Mouse (Mus musculus): ENCODE data around the gene Cops7a. TPM values are rescaled to one million over a fixed set of nuclear protein-coding genes. Genes with fewer than 3 reads are reported as not detected.

Cops7a gene
- polyA plus RNA-seq, 1 experiment from 2014 or later, result 150 TPM

GRCm38 (mm10) chr6:124918331-124918690, 47.0 kb downstream of the Cops7a start:
- no peak for ATAC-seq (ENCODE audit: insufficient number of reproducible peaks, low FRiP score, low TSS enrichment, low read depth)
- peaks cover 18% of the 10 kb centered on the region for H3K36me3 ChIP-seq
- H3K4me2 ChIP-seq (replicated peaks), result peak overlapping the region; percentile 89
- H3K4me1 ChIP-seq, result peaks cover 62% of the 10 kb centered on the region
- WGBS, result 11% methylated on average over 7 of the region's 7 CpGs
- H3K9ac ChIP-seq, result peak overlapping the region; percentile 100
- H3K4me3 ChIP-seq (replicated peaks), result peak overlapping the region; percentile 89
- peak overlapping the region; percentile 100 for H3K27ac ChIP-seq (replicated peaks)
- H3K9me3 ChIP-seq (replicated peaks), result no peaks in the 10 kb centered on the region
- no peaks in the 10 kb centered on the region for H3K27me3 ChIP-seq

DNA sequence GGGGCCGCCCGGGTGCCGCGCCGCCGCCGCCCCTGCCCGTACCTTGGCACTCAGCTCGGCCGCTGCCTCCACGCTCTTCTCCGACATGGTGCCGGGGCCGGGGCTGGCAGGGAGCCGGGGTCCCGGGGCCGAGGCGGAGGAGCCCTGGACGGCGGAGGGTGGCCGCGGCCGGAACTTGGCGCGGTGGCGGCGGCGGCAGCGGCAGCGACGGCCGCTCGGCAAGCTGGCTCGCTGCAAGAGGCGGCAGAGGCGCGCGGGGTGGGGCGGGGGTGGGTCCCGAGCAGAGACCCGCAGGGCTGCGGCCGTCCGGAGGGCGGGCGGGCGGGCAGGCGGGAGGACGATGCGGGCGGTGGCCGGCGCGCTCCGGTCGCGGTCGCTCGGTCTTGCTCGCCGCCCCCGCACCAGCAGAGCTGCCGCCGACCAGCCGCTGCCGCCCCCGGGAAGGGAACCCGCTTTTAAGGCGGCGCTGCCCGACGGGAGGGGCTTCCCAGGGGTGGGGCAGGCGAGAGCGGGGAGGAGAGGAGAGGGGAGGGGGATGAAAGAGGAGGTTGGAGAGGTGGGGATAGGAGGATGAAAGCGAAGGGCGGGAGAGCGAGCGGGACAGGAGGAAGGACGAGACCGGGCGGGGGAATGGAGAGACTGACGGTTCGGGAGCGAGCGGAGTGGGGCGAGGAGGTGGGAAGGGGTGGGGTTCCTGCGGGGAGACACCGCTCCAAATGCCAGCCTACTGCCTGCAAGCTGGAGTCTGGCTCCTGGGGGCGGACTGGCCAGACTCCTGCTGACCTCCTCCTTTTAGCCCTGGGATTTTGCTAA, 47.6 kb downstream of the Cops7a start:
- peak overlapping the region; percentile 89 for H3K4me2 ChIP-seq (replicated peaks)
- peak overlapping the region; percentile 100 for H3K27ac ChIP-seq (replicated peaks)
- no peaks in the 10 kb centered on the region for H3K9me3 ChIP-seq (replicated peaks)
- no peaks in the 10 kb centered on the region for H3K27me3 ChIP-seq
- H3K9ac ChIP-seq, result peak overlapping the region; percentile 100
- peaks cover 24% of the 10 kb centered on the region for H3K36me3 ChIP-seq
- peaks cover 65% of the 10 kb centered on the region for H3K4me1 ChIP-seq
- H3K4me3 ChIP-seq (replicated peaks), result peak overlapping the region; percentile 89
- WGBS, result under 1% methylated on average over 65 of the region's 89 CpGs
- ATAC-seq (ENCODE audit: insufficient number of reproducible peaks, low FRiP score, low TSS enrichment, low read depth), result peak; percentile 84

DNA sequence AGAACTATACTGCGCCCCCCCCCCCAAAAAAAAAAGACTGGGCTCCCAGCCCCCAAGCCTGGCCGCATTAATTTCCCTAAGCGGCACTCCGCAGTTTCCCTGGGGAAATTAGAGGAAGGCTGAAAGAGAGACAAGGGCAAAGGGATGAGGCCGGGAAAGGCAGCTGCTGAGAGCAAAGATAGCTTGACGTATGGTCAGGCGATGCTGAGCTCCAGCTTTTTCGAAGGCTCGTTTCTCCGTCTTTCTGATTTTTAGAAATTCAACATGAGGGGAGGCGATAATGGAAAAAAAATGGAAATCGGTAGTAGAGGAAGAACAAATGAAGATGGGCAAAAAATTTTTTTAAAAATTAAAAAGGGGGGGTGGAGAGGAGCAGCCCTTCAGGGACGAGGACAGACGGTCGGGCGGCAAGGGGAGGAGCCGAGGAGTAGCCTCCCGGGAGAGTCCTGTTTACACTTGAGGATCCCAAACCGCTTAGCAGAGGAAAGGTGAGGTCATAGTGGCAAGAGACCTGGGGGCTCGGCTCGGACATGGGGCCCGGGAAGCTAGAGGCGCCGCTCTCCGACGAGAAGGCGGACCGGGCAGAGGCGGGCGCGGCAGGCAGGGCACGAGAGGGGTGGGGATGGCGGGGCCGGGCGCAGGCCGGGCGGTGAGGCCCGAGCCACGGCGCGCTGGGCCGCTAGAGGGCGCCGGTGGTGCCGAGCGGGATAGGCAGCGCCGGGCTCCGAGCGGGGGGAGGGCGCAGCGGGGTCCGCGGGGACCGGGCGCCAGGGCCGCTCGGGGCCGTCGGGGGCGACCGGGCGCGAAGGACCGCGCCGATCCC, 48.4 kb downstream of the Cops7a start:
- peak; percentile 74 for ATAC-seq (ENCODE audit: insufficient number of reproducible peaks, low FRiP score, low TSS enrichment, low read depth)
- peak overlapping the region; percentile 89 for H3K4me2 ChIP-seq (replicated peaks)
- H3K4me3 ChIP-seq (replicated peaks), result peak overlapping the region; percentile 89
- peaks cover 67% of the 10 kb centered on the region for H3K4me1 ChIP-seq
- H3K27ac ChIP-seq (replicated peaks), result peak overlapping the region; percentile 100
- H3K27me3 ChIP-seq, result no peaks in the 10 kb centered on the region
- peaks cover 25% of the 10 kb centered on the region for H3K36me3 ChIP-seq
- H3K9me3 ChIP-seq (replicated peaks), result no peaks in the 10 kb centered on the region
- WGBS, result under 1% methylated on average over 65 of the region's 67 CpGs
- H3K9ac ChIP-seq, result peak overlapping the region; percentile 100

- H3K4me3 ChIP-seq (replicated peaks), result peak overlapping the region; percentile 89
- H3K9me3 ChIP-seq (replicated peaks), result no peaks in the 10 kb centered on the region
- H3K4me2 ChIP-seq (replicated peaks), result peak overlapping the region; percentile 89
- no peaks in the 10 kb centered on the region for H3K27me3 ChIP-seq
- no peak for ATAC-seq (ENCODE audit: insufficient number of reproducible peaks, low FRiP score, low TSS enrichment, low read depth)
- H3K27ac ChIP-seq (replicated peaks), result peak overlapping the region; percentile 100
- WGBS, result 1% methylated on average over 12 of the region's 12 CpGs
- H3K9ac ChIP-seq, result peak overlapping the region; percentile 100
- peaks cover 65% of the 10 kb centered on the region for H3K4me1 ChIP-seq
- H3K36me3 ChIP-seq, result peaks cover 25% of the 10 kb centered on the region
Measured at GRCm38 (mm10) chr6:124915942-124916694, 49.2 kb downstream of the Cops7a start.

DNA sequence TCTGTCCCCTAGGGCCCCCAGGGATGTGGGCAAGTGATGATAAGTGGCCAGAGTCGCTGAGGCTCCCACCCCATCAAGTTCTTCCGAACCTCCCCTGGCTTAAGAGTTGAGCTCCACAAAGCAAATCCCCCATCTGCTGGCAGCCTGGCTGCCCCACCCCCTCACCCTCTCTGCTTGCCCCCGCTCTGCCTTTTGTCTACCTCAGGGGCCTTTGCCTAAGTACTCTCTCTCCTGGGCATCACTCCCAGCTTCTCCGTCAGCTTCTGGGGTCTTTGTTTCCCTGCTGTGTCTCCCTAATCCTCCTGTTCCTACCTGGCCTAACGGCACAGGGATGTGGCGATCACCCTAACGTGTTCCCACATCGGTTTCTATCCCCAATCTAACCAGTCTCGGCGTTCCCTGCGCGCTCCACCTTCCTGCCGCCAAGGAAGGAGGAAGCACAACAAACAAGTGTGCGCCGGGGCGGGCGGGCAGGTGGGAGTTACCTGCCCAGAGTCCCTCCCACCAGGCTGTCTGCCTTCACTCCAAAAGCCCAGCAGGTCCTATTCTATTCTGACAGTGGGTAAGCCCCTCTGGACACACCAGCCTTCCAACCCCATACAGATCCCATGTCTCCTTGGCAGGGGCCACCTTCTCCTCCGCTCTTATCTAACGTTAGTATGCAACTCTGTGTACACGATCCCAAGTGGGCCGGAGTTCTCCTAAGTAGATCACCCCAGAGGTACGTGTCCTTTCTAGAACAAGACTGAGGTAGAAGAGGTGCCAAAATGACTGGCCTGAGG, 50.0 kb downstream of the Cops7a start:
- no peak for ATAC-seq (ENCODE audit: insufficient number of reproducible peaks, low FRiP score, low TSS enrichment, low read depth)
- Histone ChIP-seq H3K27ac (replicated peaks) (peak overlapping the region; percentile 100; the same call in 1 of the 2 replicates), H3K4me1 (peaks cover 63% of the 10 kb centered on the region)

GRCm38 (mm10) chr6:124914511-124914910, 50.8 kb downstream of the Cops7a start:
- Histone ChIP-seq H3K36me3 (peaks cover 25% of the 10 kb centered on the region), H3K9ac (no peak overlapping the region), H3K9me3 (replicated peaks) (no peaks in the 10 kb centered on the region), H3K4me3 (replicated peaks) (no peak overlapping the region), H3K27me3 (peaks cover 10% of the 10 kb centered on the region; the same call in 1 of the 2 replicates), H3K4me1 (peaks cover 68% of the 10 kb centered on the region), H3K27ac (replicated peaks) (no peak overlapping the region; the same call in 1 of the 2 replicates), H3K4me2 (replicated peaks) (no peak overlapping the region; the same call in 1 of the 2 replicates)
- WGBS, result 79% methylated on average over 7 of the region's 7 CpGs
- no peak for ATAC-seq (ENCODE audit: insufficient number of reproducible peaks, low FRiP score, low TSS enrichment, low read depth)

More for the DNA sequence above, 50.0 kb downstream of the Cops7a start:
- H3K36me3 ChIP-seq, result peaks cover 25% of the 10 kb centered on the region
- peak overlapping the region; percentile 89 for H3K4me2 ChIP-seq (replicated peaks)
- H3K9me3 ChIP-seq (replicated peaks), result no peaks in the 10 kb centered on the region
- peak overlapping the region; percentile 89 for H3K4me3 ChIP-seq (replicated peaks)
- peak overlapping the region; percentile 100 for H3K9ac ChIP-seq
- peaks cover 1% of the 10 kb centered on the region; the same call in 1 of the 2 replicates for H3K27me3 ChIP-seq
- 16% methylated on average over 22 of the region's 22 CpGs for WGBS

DNA sequence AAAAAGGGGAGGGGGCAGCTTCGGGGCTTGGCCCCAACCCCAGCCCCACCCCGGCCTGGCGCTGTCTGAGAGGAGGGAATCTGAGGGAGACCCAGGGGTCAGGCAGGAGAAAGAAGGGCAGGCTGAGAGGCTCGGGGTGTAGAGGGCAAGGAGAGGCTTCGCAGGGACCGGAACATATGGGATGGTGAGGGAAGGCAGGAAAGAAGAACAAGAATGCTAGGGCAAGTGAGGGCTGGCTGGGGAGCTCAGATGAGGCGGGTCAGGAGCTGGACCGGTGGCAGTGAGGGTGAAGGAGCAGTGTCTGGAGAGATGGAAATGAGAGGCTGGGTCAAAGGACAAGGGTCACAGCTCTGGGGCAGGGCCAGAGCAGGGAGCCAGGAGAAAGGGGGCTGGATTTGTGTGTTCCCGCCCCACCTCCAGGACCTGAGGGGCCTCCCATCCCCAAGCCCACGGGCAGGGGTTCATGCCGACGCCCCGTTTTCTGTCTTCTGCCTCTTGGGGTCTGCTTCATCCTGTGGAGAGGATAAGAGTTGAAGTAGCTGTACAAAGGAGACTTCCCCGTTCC, 51.5 kb downstream of the Cops7a start:
- Histone ChIP-seq H3K4me2 (replicated peaks) (no peak overlapping the region), H3K9ac (no peak overlapping the region), H3K9me3 (replicated peaks) (no peaks in the 10 kb centered on the region), H3K4me1 (peaks cover 62% of the 10 kb centered on the region), H3K4me3 (replicated peaks) (no peak overlapping the region), H3K36me3 (peaks cover 25% of the 10 kb centered on the region), H3K27me3 (peaks cover 10% of the 10 kb centered on the region; the same call in 1 of the 2 replicates), H3K27ac (replicated peaks) (peak overlapping the region; percentile 40)
- no peak for ATAC-seq (ENCODE audit: insufficient number of reproducible peaks, low FRiP score, low TSS enrichment, low read depth)
- WGBS, result 53% methylated on average over 14 of the region's 14 CpGs

DNA sequence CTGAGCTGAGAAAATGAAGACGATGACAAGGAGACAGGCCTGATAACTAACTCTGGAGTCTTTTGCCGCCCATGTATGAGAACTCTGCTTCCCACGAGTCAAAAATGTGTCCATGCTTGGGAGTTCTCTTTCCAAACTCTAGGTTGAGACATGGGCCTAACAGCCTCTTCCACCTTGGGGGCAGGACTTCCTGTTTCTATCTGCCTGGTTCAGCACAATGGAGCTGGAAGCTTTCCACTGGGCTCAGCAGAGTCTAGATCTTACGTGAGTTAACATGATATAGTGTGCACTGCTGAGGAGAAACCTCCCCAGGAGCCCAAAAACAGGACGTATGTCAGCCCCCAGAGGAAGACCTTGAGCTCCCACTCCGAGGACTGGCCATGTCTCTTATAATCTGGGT, 52.1 kb downstream of the Cops7a start:
- Histone ChIP-seq H3K4me2 (replicated peaks) (no peak overlapping the region), H3K27ac (replicated peaks) (peak overlapping the region; percentile 44), H3K4me3 (replicated peaks) (no peak overlapping the region), H3K9ac (no peak overlapping the region), H3K27me3 (peaks cover 10% of the 10 kb centered on the region; the same call in 1 of the 2 replicates), H3K36me3 (peaks cover 25% of the 10 kb centered on the region), H3K9me3 (replicated peaks) (no peaks in the 10 kb centered on the region), H3K4me1 (peaks cover 57% of the 10 kb centered on the region)
- 63% methylated on average over 6 of the region's 6 CpGs for WGBS
- ATAC-seq (ENCODE audit: insufficient number of reproducible peaks, low FRiP score, low TSS enrichment, low read depth), result no peak

DNA sequence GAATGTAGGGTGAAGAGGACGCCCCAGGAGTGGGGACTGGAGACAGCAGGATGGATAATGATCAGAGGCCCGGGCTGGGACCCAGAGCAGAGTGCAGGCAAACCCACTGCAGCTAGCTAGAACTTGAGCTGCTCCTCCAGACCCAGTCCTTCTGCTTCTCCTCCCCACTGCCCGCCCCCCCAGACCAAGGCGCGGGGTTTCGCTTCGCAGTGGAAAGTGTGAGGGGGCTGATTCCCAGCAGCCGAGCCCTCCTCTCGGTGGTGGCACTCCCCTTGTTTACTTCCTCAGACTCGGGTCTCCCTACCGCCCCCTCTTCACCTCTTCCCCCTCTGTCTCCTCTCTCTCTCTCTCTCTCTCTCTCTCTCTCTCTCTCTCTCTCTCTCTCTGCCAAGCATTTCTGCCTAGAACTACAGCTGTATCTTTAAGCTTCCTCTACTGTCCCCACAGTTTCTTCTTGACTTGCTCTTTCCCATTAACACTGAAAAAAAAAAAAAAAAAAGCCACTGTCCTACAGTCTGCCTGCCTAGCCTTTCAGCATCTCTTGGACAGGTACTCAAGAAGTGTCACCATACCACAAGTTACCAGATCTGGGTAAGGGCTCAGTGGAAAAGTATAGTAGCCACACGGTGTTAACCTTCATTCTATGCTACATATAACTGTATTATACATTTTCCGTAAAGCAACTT, 53.7 kb downstream of the Cops7a start, which contains the start of gene Lag3:
Lag3 (minus strand) TSS at position 173 of the 686 bp plus-strand sequence.
- no peak within 1 kb of the TSS; the same call in 1 of the 2 replicates for H3K9ac ChIP-seq
- H3K36me3 ChIP-seq, result peaks cover 25% of the 10 kb centered on the region
- no peaks in the 10 kb centered on the region for H3K9me3 ChIP-seq (replicated peaks)
- H3K27ac ChIP-seq (replicated peaks), result peak within 1 kb of the TSS; percentile 44; the same call in 1 of the 2 replicates
- WGBS, result 13% methylated on average over 13 of the region's 13 CpGs
- ATAC-seq (ENCODE audit: insufficient number of reproducible peaks, low FRiP score, low TSS enrichment, low read depth), result 0 out of 2 replicates have a peak, but pooled peaks have one; percentile 15
- H3K4me2 ChIP-seq (replicated peaks), result peak within 1 kb of the TSS; percentile 19; the same call in 1 of the 2 replicates
- H3K4me1 ChIP-seq, result peaks cover 52% of the 10 kb centered on the region
- 0 out of 2 replicates have a peak within 1 kb of the TSS, but pooled peaks have one; percentile 3 for H3K4me3 ChIP-seq (replicated peaks)
- peaks cover 10% of the 10 kb centered on the region; the same call in 1 of the 2 replicates for H3K27me3 ChIP-seq

Measured in embryonic facial prominence, embryonic 15.5 days (tissue).